Mouse (Mus musculus) hindbrain, embryonic 15.5 days (tissue): ENCODE measurements at regions not wholly inside any gene's neighbourhood (a gene's known extent, or its start where the extent isn't known, plus 50 kb on each side); places are given as distances from the start of the nearest gene placed in this dataset.

Experiments used
- ATAC-seq: fragments of 200-750 bp; cut with Nextera tagmentation; 2 replicates; pipeline ENCODE4 v1.8.0; 2017; ENCODE audit warnings: low read depth, moderate number of reproducible peaks, moderate TSS enrichment; ENCODE audit not compliant: low FRiP score
- H3K27ac ChIP-seq: fragments of 300-500 bp; sonication (generic); replicated peaks from 2 replicates; pipeline ENCODE4 v1.5.1; 2015; ENCODE audit warnings: mild to moderate bottlenecking, inconsistent platforms
- H3K27me3 ChIP-seq: fragments of 300-500 bp; sonication (generic); 2 replicates; pipeline ENCODE4 v1.6.1; 2015; ENCODE audit warnings: control low read depth, inconsistent platforms
- H3K36me3 ChIP-seq: fragments of 300-500 bp; sonication (generic); 2 replicates; pipeline ENCODE4 v1.6.1; 2015; ENCODE audit warnings: control low read depth, inconsistent platforms
- H3K4me1 ChIP-seq: fragments of 300-500 bp; sonication (generic); replicated peaks from 2 replicates; pipeline ENCODE4 v1.6.1; 2015; ENCODE audit warnings: control low read depth, inconsistent platforms
- H3K4me2 ChIP-seq: fragments of 300-500 bp; sonication (generic); 2 replicates; pipeline ENCODE4 v1.6.1; 2015; ENCODE audit warnings: moderate library complexity, mild to moderate bottlenecking, inconsistent platforms
- H3K4me3 ChIP-seq: fragments of 300-500 bp; sonication (generic); 2 replicates; pipeline ENCODE4 v1.5.1; 2015; ENCODE audit warnings: mild to moderate bottlenecking, inconsistent platforms
- H3K9ac ChIP-seq: fragments of 300-500 bp; sonication (generic); 2 replicates; pipeline ENCODE4 v1.6.1; 2015; ENCODE audit warnings: inconsistent platforms
- H3K9me3 ChIP-seq: fragments of 300-500 bp; sonication (generic); 2 replicates; pipeline ENCODE4 v1.6.1; 2016; ENCODE audit warnings: control low read depth, inconsistent platforms
- WGBS: fragments of 180-500 bp; shearing (Covaris S2); methylation state at CpG from one replicate; pipeline ENCODE4 v1.1.7; 2015; 5-methylcytosine and 5-hydroxymethylcytosine counted together

- Histone ChIP-seq H3K9me3 (no peaks in the 10 kb centered on the region), H3K27me3 (no peaks in the 10 kb centered on the region), H3K9ac (no peak overlapping the region), H3K4me1 (no peaks in the 10 kb centered on the region), H3K27ac (no peak overlapping the region), H3K4me2 (no peak overlapping the region), H3K36me3 (no peaks in the 10 kb centered on the region), H3K4me3 (no peak overlapping the region)
- no peak for ATAC-seq
- 52% methylated on average over 1 of the region's 1 CpGs for WGBS
Observed at GRCm38 (mm10) chr14:45714311-45714710, 56.4 kb upstream of the Ddhd1 start.

- Histone ChIP-seq H3K4me3 (no peak overlapping the region), H3K9me3 (no peaks in the 10 kb centered on the region), H3K36me3 (no peaks in the 10 kb centered on the region), H3K9ac (no peak overlapping the region), H3K27me3 (no peaks in the 10 kb centered on the region), H3K27ac (no peak overlapping the region), H3K4me1 (no peaks in the 10 kb centered on the region), H3K4me2 (no peak overlapping the region)
- no peak for ATAC-seq
Observed at GRCm38 (mm10) chr14:45714786-45715185, 56.8 kb upstream of the Ddhd1 start.

- Histone ChIP-seq H3K27me3 (no peaks in the 10 kb centered on the region), H3K4me3 (no peak overlapping the region), H3K4me2 (no peak overlapping the region), H3K27ac (no peak overlapping the region), H3K9me3 (no peaks in the 10 kb centered on the region), H3K9ac (no peak overlapping the region), H3K4me1 (no peaks in the 10 kb centered on the region), H3K36me3 (no peaks in the 10 kb centered on the region)
- no peak for ATAC-seq
- WGBS = 16% methylated on average over 1 of the region's 1 CpGs
Observed at GRCm38 (mm10) chr14:45716100-45716499, 58.2 kb upstream of the Ddhd1 start.

GRCm38 (mm10) chr14:45722887-45723286 lies 64.9 kb upstream of the Ddhd1 start:
- 35% methylated on average over 6 of the region's 6 CpGs for WGBS
- Histone ChIP-seq H3K27ac (no peak overlapping the region), H3K9me3 (no peaks in the 10 kb centered on the region), H3K4me2 (no peak overlapping the region), H3K4me1 (no peaks in the 10 kb centered on the region), H3K27me3 (no peaks in the 10 kb centered on the region), H3K9ac (no peak overlapping the region), H3K4me3 (no peak overlapping the region), H3K36me3 (no peaks in the 10 kb centered on the region)
- ATAC-seq = no peak

- no peaks in the 10 kb centered on the region for H3K36me3 ChIP-seq
- no peaks in the 10 kb centered on the region for H3K4me1 ChIP-seq
- H3K4me2 ChIP-seq = no peak overlapping the region
- ATAC-seq = no peak
- no peaks in the 10 kb centered on the region for H3K9me3 ChIP-seq
- WGBS = 85% methylated on average over 2 of the region's 2 CpGs
- H3K4me3 ChIP-seq = no peak overlapping the region
- no peak overlapping the region for H3K9ac ChIP-seq
- no peaks in the 10 kb centered on the region for H3K27me3 ChIP-seq
- H3K27ac ChIP-seq = no peak overlapping the region
Observed at GRCm38 (mm10) chr14:45724341-45724740, 66.4 kb upstream of the Ddhd1 start.

GRCm38 (mm10) chr14:45734530-45735410 lies 76.8 kb upstream of the Ddhd1 start:
- no peak overlapping the region for H3K9ac ChIP-seq
- no peaks in the 10 kb centered on the region for H3K27me3 ChIP-seq
- 62% methylated on average over 10 of the region's 10 CpGs for WGBS
- H3K36me3 ChIP-seq = no peaks in the 10 kb centered on the region
- H3K27ac ChIP-seq = no peak overlapping the region
- H3K4me3 ChIP-seq = no peak overlapping the region
- no peak overlapping the region for H3K4me2 ChIP-seq
- ATAC-seq = no peak
- no peaks in the 10 kb centered on the region for H3K9me3 ChIP-seq
- H3K4me1 ChIP-seq = no peaks in the 10 kb centered on the region

- H3K4me1 ChIP-seq = no peaks in the 10 kb centered on the region
- H3K4me2 ChIP-seq = no peak overlapping the region
- no peaks in the 10 kb centered on the region for H3K36me3 ChIP-seq
- ATAC-seq = no peak
- H3K9me3 ChIP-seq = no peaks in the 10 kb centered on the region
- H3K4me3 ChIP-seq = no peak overlapping the region
- no peak overlapping the region for H3K9ac ChIP-seq
- no peaks in the 10 kb centered on the region for H3K27me3 ChIP-seq
- H3K27ac ChIP-seq = no peak overlapping the region
- 92% methylated on average over 2 of the region's 2 CpGs for WGBS
Observed at GRCm38 (mm10) chr14:45737966-45738365, 80.0 kb upstream of the Ddhd1 start.

GRCm38 (mm10) chr14:45739638-45740037 lies 81.7 kb upstream of the Ddhd1 start:
- no peak overlapping the region for H3K9ac ChIP-seq
- H3K36me3 ChIP-seq = no peaks in the 10 kb centered on the region
- no peak overlapping the region for H3K4me3 ChIP-seq
- H3K9me3 ChIP-seq = no peaks in the 10 kb centered on the region
- H3K27ac ChIP-seq = no peak overlapping the region
- no peak overlapping the region for H3K4me2 ChIP-seq
- H3K27me3 ChIP-seq = no peaks in the 10 kb centered on the region
- H3K4me1 ChIP-seq = no peaks in the 10 kb centered on the region
- no peak for ATAC-seq

GRCm38 (mm10) chr14:45740662-45741061 lies 82.7 kb upstream of the Ddhd1 start:
- no peak for ATAC-seq
- Histone ChIP-seq H3K4me2 (no peak overlapping the region), H3K36me3 (no peaks in the 10 kb centered on the region), H3K4me1 (no peaks in the 10 kb centered on the region), H3K27me3 (no peaks in the 10 kb centered on the region), H3K4me3 (no peak overlapping the region), H3K9me3 (no peaks in the 10 kb centered on the region), H3K27ac (no peak overlapping the region), H3K9ac (no peak overlapping the region)
- WGBS = 31% methylated on average over 3 of the region's 3 CpGs

GRCm38 (mm10) chr14:45746176-45746575 lies 88.2 kb upstream of the Ddhd1 start:
- H3K27ac ChIP-seq = no peak overlapping the region
- no peaks in the 10 kb centered on the region for H3K27me3 ChIP-seq
- H3K4me2 ChIP-seq = no peak overlapping the region
- ATAC-seq = no peak
- H3K9ac ChIP-seq = no peak overlapping the region
- no peaks in the 10 kb centered on the region for H3K9me3 ChIP-seq
- WGBS = 89% methylated on average over 5 of the region's 5 CpGs
- H3K4me1 ChIP-seq = no peaks in the 10 kb centered on the region
- no peak overlapping the region for H3K4me3 ChIP-seq
- H3K36me3 ChIP-seq = no peaks in the 10 kb centered on the region

- no peaks in the 10 kb centered on the region for H3K9me3 ChIP-seq
- no peak overlapping the region for H3K4me2 ChIP-seq
- H3K36me3 ChIP-seq = no peaks in the 10 kb centered on the region
- 0% methylated on average over 1 of the region's 1 CpGs for WGBS
- no peak for ATAC-seq
- no peak overlapping the region for H3K27ac ChIP-seq
- no peak overlapping the region for H3K9ac ChIP-seq
- no peaks in the 10 kb centered on the region for H3K27me3 ChIP-seq
- no peaks in the 10 kb centered on the region for H3K4me1 ChIP-seq
- H3K4me3 ChIP-seq = no peak overlapping the region
Observed at GRCm38 (mm10) chr14:45757376-45757775, 99.4 kb upstream of the Ddhd1 start.

GRCm38 (mm10) chr14:45760890-45761680 lies 103.1 kb upstream of the Ddhd1 start:
- no peaks in the 10 kb centered on the region for H3K4me1 ChIP-seq
- H3K9me3 ChIP-seq = no peaks in the 10 kb centered on the region
- H3K4me2 ChIP-seq = no peak overlapping the region
- no peaks in the 10 kb centered on the region for H3K27me3 ChIP-seq
- whole genome bisulfite sequencing = 95% methylated on average over 16 of the region's 16 CpGs
- no peaks in the 10 kb centered on the region for H3K36me3 ChIP-seq
- H3K4me3 ChIP-seq = no peak overlapping the region
- H3K9ac ChIP-seq = no peak overlapping the region
- no peak overlapping the region for H3K27ac ChIP-seq
- ATAC-seq = no peak
